Mouse (Mus musculus): ENCODE results near the gene Pogk.

GRCm38 (mm10) chr1:166389406-166390125, 20.1 kb downstream of the Pogk start:
- TF ChIP-seq CTCF (IDR thresholded peaks at IDR 0.05; ENCODE audit: control insufficient read depth, insufficient read depth, insufficient replicate concordance, low read depth, low read length) (no peak), POLR2A (IDR thresholded peaks at IDR 0.05; ENCODE audit: control insufficient read depth, low read depth, low read length) (no peak)
